Mouse (Mus musculus) midbrain, embryonic 13.5 days (tissue): Measurements from ENCODE around the gene Gapdh. TPM values are rescaled to one million over a fixed set of nuclear protein-coding genes. Genes with fewer than 3 reads are reported as not detected.
"Not testable (repeated sequence)": the region's sequence is repeated elsewhere in the genome, so short reads cannot be mapped to it uniquely, and the experiment has no call there.

Experiments
- ATAC-seq: fragments of 200-750 bp; cut with Nextera tagmentation; 2 replicates; pipeline ENCODE4 v1.8.0; 2017; ENCODE audit warnings: mild to moderate bottlenecking, moderate TSS enrichment, moderate library complexity
- H3K27ac ChIP-seq: fragments of 300-500 bp; sonication (generic); 2 replicates; pipeline ENCODE4 v1.5.1; 2015; ENCODE audit warnings: inconsistent platforms, mild to moderate bottlenecking, moderate library complexity
- H3K27me3 ChIP-seq: fragments of 300-500 bp; sonication (generic); 2 replicates; pipeline ENCODE4 v1.6.1; 2015; ENCODE audit warnings: mild to moderate bottlenecking, inconsistent platforms
- H3K36me3 ChIP-seq: fragments of 300-500 bp; sonication (generic); 2 replicates; pipeline ENCODE4 v1.6.1; 2015; ENCODE audit warnings: mild to moderate bottlenecking, inconsistent platforms
- H3K4me1 ChIP-seq: fragments of 300-500 bp; sonication (generic); replicated peaks from 2 replicates; pipeline ENCODE4 v1.6.1; 2015; ENCODE audit warnings: inconsistent platforms
- H3K4me2 ChIP-seq: fragments of 300-500 bp; sonication (generic); replicated peaks from 2 replicates; pipeline ENCODE4 v1.6.1; 2015; ENCODE audit warnings: moderate library complexity, mild to moderate bottlenecking, inconsistent platforms
- H3K4me3 ChIP-seq: fragments of 300-500 bp; sonication (generic); replicated peaks from 2 replicates; pipeline ENCODE4 v1.5.1; 2015; ENCODE audit warnings: mild to moderate bottlenecking, inconsistent platforms
- H3K9ac ChIP-seq: fragments of 300-500 bp; sonication (generic); replicated peaks from 2 replicates; pipeline ENCODE4 v1.6.1; 2015; ENCODE audit warnings: mild to moderate bottlenecking, inconsistent platforms
- H3K9me3 ChIP-seq: fragments of 300-500 bp; sonication (generic); 2 replicates; pipeline ENCODE4 v1.6.1; 2016; ENCODE audit warnings: mild to moderate bottlenecking, inconsistent platforms
- WGBS: fragments of 180-500 bp; shearing (Covaris S2); methylation state at CpG from one replicate; pipeline ENCODE4 v1.1.7; 2015; 5-methylcytosine and 5-hydroxymethylcytosine counted together
- polyA plus RNA-seq: library from polyadenylated mRNA; unstranded; fragments of >200 nt; fragmentation: Nextera tagmentation; extraction: Ambion mirVana; gene quantifications from 2 replicates; pipeline ENCODE4 v1.2.1, GENCODE M21; 2015

Gene Gapdh
- polyA plus RNA-seq, 1 experiment from 2014 or later = 1,546 TPM

DNA sequence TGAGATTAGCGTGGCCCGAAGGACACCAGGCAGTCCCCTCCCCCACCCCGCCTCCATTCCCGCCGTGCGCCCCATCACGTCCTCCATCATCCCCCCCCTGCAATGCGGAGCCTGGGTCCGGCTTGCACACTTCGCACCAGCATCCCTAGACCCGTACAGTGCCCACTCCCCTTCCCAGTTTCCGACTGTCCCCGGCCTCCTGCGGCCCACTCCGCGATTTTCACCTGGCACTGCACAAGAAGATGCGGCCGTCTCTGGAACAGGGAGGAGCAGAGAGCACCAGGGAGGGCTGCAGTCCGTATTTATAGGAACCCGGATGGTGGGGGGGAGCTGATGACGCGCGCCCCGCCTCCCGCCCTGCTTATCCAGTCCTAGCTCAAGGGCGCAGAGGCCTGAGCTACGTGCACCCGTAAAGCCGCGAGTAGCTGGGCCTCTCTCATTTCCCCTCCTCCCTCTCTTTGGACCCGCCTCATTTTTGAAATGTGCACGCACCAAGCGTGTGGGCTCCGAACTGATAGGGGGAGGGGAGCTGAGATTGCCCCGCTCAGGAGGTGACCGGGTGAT is 857 bp downstream of the Gapdh start:
- WGBS = 0% methylated on average over 36 of the region's 36 CpGs
- peak overlapping the region; percentile 96 for H3K4me2 ChIP-seq
- ATAC-seq = peak; percentile 92
- H3K27ac ChIP-seq = peak overlapping the region; percentile 94
- no peaks in the 10 kb centered on the region for H3K9me3 ChIP-seq
- H3K27me3 ChIP-seq = no peaks in the 10 kb centered on the region
- peak overlapping the region; percentile 98 for H3K9ac ChIP-seq
- H3K4me1 ChIP-seq = peaks cover 55% of the 10 kb centered on the region
- H3K36me3 ChIP-seq = peaks cover 65% of the 10 kb centered on the region
- peak overlapping the region; percentile 98 for H3K4me3 ChIP-seq

DNA sequence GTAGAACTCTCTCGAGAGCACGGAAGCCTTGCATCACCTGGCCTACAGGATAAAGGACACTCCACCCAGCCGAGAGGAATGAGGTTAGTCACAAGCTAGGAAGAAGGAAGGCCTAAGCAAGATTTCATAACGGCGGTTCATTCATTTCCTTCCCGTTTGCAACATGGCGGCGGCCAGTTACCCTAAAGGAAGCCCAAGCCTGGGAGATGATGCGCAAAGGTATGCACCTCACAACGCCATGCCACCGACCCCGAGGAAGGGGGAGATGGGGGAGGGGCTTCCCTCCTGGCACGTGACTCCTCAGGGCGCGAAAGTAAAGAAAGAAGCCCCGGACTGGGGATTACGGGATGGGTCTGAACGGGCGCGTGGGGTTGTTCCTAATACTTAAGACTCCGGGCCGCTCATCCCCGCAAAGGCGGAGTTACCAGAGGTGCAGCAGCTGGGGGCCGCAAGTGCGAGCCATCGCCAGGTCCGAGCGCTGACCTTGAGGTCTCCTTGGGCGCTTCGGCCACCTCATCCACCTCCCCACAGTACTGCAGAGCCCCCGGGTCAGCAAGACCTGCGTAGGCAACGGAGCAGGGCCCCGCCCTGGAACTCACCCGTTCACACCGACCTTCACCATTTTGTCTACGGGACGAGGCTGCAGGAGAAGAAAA is 1.5 kb downstream of the Gapdh start:
- H3K4me3 ChIP-seq = peak overlapping the region; percentile 98
- WGBS = 0% methylated on average over 39 of the region's 39 CpGs
- peak overlapping the region; percentile 98 for H3K9ac ChIP-seq
- peak overlapping the region; percentile 96 for H3K4me2 ChIP-seq
- H3K4me1 ChIP-seq = peaks cover 57% of the 10 kb centered on the region
- peak overlapping the region; percentile 94 for H3K27ac ChIP-seq
- peaks cover 65% of the 10 kb centered on the region for H3K36me3 ChIP-seq
- ATAC-seq = peak; percentile 47
- no peaks in the 10 kb centered on the region for H3K27me3 ChIP-seq
- no peaks in the 10 kb centered on the region for H3K9me3 ChIP-seq

DNA sequence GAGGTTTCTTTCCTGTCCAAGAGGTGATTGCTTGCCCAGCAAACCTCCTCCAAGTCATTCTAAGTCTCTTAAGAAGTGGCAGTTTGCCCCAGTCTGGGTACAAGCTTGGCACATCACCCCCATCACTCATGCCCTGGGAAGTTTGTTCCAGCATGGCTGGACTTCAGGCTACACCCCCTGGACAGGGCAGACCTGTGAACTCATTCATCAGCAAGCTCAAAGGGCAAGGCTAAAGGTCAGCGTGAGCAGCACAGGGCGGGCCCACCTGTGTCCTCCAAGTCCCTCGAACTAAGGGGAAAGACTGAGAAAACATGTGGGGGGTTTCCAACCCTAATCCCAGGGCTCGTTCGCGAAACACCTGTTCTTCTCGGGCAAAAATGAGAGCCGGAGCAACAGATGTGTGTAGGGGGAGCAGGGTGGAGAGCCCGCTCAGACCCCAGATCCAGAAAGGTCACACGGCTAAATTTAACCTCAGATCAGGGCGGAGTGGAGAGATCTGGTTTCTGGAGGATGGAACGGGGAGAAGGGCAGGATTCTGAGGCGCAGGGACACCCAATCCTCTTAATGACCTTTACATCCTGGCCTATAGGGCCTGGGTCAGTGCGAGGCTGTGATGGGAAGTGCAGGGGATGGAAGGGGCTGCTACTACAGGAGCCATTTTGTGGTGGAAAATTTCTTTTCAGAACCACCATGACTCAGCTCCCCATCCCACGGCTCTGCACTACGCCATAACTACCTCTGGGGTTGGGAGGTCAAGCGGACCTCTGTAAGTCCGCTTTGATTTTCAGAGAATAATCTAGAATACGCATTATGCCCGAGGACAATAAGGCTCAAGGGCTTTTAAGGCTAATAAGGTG is 2.2 kb downstream of the Gapdh start:
- no peaks in the 10 kb centered on the region for H3K9me3 ChIP-seq
- no peaks in the 10 kb centered on the region for H3K27me3 ChIP-seq
- ATAC-seq = peak; percentile 10; the same call in 1 of the 2 replicates
- peak overlapping the region; percentile 94 for H3K27ac ChIP-seq
- H3K36me3 ChIP-seq = peaks cover 65% of the 10 kb centered on the region
- H3K4me2 ChIP-seq = peak overlapping the region; percentile 96
- peak overlapping the region; percentile 98 for H3K9ac ChIP-seq
- H3K4me3 ChIP-seq = peak overlapping the region; percentile 98
- H3K4me1 ChIP-seq = peaks cover 57% of the 10 kb centered on the region
- WGBS = 4% methylated on average over 20 of the region's 20 CpGs

DNA sequence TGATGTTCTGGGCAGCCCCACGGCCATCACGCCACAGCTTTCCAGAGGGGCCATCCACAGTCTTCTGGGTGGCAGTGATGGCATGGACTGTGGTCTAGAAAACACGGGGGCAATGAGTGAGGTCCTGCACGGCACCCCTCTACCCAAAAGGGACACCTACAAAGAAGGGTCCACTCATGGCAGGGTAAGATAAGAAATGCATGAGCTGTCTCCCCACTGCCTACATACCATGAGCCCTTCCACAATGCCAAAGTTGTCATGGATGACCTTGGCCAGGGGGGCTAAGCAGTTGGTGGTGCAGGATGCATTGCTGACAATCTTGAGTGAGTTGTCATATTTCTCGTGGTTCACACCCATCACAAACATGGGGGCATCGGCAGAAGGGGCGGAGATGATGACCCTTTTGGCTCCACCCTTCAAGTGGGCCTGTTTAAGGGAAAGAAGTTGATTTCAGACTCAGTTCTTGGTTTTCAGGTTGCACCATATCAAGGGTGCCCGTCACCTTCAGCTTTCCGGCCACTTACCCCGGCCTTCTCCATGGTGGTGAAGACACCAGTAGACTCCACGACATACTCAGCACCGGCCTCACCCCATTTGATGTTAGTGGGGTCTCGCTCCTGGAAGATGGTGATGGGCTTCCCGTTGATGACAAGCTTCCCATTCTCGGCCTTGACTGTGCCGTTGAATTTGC is 3.5 kb downstream of the Gapdh start:
- peaks cover 61% of the 10 kb centered on the region for H3K36me3 ChIP-seq
- not testable (repeated sequence) for H3K9me3 ChIP-seq, ATAC-seq, H3K27me3 ChIP-seq, H3K4me3 ChIP-seq, H3K27ac ChIP-seq, H3K9ac ChIP-seq
- peaks cover 58% of the 10 kb centered on the region for H3K4me1 ChIP-seq
- WGBS = 77% methylated on average over 13 of the region's 16 CpGs
- 0 out of 2 replicates have a peak overlapping the region, but pooled peaks have one; percentile 3 for H3K4me2 ChIP-seq

DNA sequence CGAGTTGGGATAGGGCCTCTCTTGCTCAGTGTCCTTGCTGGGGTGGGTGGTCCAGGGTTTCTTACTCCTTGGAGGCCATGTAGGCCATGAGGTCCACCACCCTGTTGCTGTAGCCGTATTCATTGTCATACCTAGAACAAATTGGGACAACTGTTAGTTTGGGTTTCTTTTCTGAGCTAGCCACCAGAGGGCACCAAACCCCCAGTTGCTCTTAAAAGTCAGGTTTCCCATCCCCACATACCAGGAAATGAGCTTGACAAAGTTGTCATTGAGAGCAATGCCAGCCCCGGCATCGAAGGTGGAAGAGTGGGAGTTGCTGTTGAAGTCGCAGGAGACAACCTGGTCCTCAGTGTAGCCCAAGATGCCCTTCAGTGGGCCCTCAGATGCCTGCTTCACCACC is 4.3 kb downstream of the Gapdh start:
- ATAC-seq, H3K4me3 ChIP-seq, H3K4me2 ChIP-seq, H3K9ac ChIP-seq, H3K9me3 ChIP-seq, H3K27me3 ChIP-seq, H3K27ac ChIP-seq: not testable (repeated sequence)
- WGBS = 6% methylated on average over 4 of the region's 5 CpGs
- H3K4me1 ChIP-seq = peaks cover 58% of the 10 kb centered on the region
- peaks cover 57% of the 10 kb centered on the region for H3K36me3 ChIP-seq

DNA sequence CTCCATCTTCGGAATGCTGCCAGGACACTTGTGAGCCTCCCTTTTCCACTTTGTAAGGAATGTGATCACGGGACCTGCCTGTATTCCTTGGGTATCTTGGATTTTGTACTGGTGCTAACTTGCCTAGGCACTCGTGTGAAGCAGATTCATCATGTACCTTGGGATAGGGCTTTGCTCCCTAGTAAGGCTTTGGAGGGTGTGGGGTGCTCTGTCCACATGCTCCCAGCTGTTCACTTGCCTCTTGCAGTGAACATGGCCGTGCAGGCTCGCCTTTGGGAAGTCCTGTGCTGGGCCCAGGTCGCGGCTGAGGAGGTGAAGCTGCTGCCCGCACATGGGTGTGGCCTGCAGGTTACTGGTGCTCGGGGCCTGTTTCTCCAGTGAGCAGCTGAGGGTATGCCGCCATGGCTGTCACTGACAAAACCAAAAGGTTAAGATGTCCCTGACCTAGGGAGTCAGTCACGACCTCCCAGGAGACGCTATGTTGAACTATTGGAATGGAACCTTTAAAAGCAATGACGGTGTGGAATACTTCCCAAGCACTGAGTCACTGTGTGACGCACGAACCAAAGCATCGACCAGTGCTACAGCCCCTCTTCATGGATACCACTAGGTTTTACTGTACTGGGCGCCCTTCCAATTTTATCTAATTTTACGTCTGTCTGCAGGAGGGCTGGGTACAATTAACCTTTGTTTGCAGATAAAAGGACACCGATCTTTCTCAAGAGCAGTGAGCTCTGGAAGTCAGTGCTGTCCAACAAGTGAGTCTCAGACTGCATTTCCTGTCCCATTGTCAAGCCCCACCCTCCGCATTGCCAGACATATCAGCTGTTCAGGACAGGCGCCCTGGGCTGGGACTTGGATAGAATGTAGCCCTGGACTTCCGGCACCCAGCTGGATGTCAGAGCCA is 5.2 kb downstream of the Gapdh start:
- no peak for ATAC-seq
- Histone ChIP-seq H3K36me3 (peaks cover 57% of the 10 kb centered on the region), H3K27ac (no peak overlapping the region), H3K4me2 (no peak overlapping the region), H3K27me3 (no peaks in the 10 kb centered on the region), H3K9ac (peak overlapping the region; percentile 10; the same call in 1 of the 2 replicates), H3K9me3 (no peaks in the 10 kb centered on the region), H3K4me1 (peaks cover 53% of the 10 kb centered on the region), H3K4me3 (no peak overlapping the region)
- 17% methylated on average over 22 of the region's 22 CpGs for WGBS

DNA sequence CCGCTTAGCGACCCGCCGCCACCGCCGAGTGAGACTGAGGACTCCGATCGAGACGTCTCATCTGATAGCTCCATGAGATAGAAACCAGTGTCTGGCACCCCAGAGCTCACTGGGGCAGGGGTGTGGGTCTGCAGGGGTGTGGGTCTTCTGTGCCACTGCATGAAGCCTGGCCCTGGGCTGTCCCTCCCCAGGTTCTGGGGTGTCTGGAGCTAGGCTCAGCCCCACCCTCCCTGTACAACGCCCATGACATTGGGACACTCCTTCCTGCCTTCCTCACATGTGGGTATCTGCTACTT is 5.8 kb downstream of the Gapdh start:
- ATAC-seq = no peak
- Histone ChIP-seq H3K4me3 (no peak overlapping the region), H3K27ac (no peak overlapping the region), H3K9me3 (no peaks in the 10 kb centered on the region), H3K9ac (no peak overlapping the region; the same call in 1 of the 2 replicates), H3K4me2 (no peak overlapping the region), H3K27me3 (no peaks in the 10 kb centered on the region), H3K36me3 (peaks cover 58% of the 10 kb centered on the region), H3K4me1 (peaks cover 48% of the 10 kb centered on the region)
- 40% methylated on average over 10 of the region's 10 CpGs for WGBS

DNA sequence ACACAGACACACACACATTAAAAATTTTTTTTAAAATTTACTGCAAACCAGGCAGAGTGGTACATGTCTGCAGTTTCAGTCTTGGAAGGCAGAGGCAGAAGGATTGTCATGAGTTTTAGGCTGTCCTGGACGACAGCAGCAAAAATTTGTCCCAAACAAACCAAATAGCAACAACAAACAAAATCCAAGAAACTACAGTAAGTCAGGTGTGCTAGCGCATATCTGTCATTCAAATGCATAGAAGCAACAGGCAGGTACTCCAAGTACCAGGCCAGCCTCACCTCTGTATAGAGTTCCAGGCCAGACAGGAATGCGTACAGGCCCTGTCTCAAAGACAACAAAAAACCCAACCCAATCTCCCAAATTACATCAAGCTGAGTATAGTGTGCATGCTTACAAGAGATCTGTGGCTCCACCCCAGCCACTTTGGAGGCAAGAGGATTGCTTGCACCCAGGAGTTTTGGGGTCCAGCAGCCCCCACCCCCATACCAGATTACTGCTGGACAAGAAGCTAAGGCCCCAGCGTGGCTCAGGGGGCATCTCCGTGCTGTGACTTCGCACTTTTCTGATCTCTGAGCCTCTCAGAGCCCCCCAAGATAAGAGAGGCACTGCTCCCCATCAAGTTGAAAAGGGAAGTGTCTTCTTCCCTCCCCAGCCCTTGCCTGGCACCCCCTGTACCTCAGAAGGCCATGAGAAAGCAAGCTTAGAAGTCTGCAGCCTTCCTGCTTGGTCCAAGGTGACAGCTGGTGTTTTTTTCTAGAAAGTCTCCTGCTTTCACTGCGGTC is 6.3 kb downstream of the Gapdh start:
- no peak overlapping the region for H3K4me2 ChIP-seq
- H3K4me3 ChIP-seq = no peak overlapping the region
- H3K27me3 ChIP-seq = no peaks in the 10 kb centered on the region
- peaks cover 63% of the 10 kb centered on the region for H3K36me3 ChIP-seq
- peaks cover 48% of the 10 kb centered on the region for H3K4me1 ChIP-seq
- WGBS = 86% methylated on average over 7 of the region's 7 CpGs
- H3K9ac ChIP-seq = no peak overlapping the region
- H3K27ac ChIP-seq = no peak overlapping the region
- H3K9me3 ChIP-seq = no peaks in the 10 kb centered on the region
- no peak for ATAC-seq

DNA sequence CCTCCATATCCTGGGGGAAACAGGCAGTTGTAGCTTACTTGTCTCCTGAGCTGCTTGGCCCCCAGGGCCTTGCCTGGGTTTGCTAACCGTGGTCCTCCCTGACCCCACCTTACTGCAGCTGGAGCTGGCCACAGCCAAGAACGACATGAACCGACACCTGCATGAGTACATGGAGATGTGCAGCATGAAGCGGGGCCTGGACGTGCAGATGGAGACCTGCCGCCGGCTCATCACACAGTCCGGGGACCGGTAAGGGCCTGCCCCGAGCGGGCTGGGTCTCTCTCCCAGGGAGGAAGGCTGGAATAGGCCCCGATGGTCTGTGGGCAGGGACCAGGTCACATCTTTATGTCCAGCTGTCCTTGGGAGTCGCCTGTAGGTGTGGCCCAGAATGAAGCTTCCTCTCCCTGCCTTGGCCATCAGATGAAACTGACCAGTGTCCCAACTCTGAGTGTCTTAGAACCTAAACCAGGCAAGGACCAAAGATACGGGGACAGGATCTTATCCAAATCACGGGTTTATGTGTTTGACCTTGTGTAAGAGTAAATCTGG is 7.2 kb downstream of the Gapdh start:
- Histone ChIP-seq H3K9ac (no peak overlapping the region), H3K9me3 (no peaks in the 10 kb centered on the region), H3K36me3 (peaks cover 66% of the 10 kb centered on the region), H3K27me3 (no peaks in the 10 kb centered on the region), H3K4me2 (no peak overlapping the region), H3K27ac (no peak overlapping the region), H3K4me3 (no peak overlapping the region), H3K4me1 (peaks cover 43% of the 10 kb centered on the region)
- 91% methylated on average over 15 of the region's 15 CpGs for WGBS
- ATAC-seq = no peak

DNA sequence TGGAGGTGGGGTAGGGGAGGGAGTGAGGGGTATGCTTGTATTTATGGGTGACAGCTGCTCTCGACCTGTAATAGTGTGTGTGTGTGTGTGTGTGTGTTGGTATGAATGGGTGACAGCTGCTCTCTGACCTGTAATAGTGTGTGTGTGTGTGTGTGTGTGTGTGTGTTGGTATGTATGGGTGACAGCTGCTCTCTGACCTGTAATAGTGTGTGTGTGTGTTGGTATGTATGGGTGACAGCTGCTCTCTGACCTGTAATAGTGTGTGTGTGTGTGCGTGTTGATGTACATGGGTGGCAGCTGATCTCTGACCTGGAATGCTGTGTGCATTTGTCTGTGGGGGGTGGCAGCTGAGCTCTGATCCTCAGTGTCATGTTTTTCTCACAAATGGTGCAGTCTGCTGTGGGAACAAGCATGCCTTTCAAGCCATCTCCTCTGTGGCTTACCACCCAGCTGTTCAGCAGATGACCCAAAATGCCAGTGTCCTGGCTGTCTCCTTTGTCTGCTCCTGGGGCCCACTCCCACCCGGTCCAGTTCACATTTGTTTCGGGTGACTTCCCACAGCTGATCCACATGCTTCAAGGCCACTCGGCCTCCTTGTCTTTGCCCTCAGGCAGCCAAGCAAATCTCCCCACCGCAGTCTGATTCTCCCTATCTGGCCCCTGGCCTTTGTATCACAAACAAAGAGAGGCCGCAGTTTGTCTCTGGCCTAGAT is 9.2 kb downstream of the Gapdh start:
- Histone ChIP-seq H3K27me3 (no peaks in the 10 kb centered on the region), H3K4me2 (no peak overlapping the region), H3K4me3 (no peak overlapping the region), H3K4me1 (peaks cover 29% of the 10 kb centered on the region), H3K36me3 (peaks cover 69% of the 10 kb centered on the region), H3K9ac (peak overlapping the region; percentile 48), H3K27ac (peak overlapping the region; percentile 81), H3K9me3 (no peaks in the 10 kb centered on the region)
- WGBS = 14% methylated on average over 7 of the region's 7 CpGs
- ATAC-seq = no peak
